Mouse (Mus musculus) effector memory CD4-positive, alpha-beta T cell, adult 5 months (primary cell): ENCODE results near the gene Akap10. TPM values are rescaled to one million over a fixed set of nuclear protein-coding genes. Genes with fewer than 3 reads are reported as not detected.

Source experiments
- polyA plus RNA-seq: library from polyadenylated mRNA; unstranded; fragments of 100-300 nt; shearing (Covaris generic); gene quantifications from one replicate; pipeline ENCODE4 v1.2.1, GENCODE M21; 2017

Akap10 gene
- 54.3 TPM for polyA plus RNA-seq

DNA sequence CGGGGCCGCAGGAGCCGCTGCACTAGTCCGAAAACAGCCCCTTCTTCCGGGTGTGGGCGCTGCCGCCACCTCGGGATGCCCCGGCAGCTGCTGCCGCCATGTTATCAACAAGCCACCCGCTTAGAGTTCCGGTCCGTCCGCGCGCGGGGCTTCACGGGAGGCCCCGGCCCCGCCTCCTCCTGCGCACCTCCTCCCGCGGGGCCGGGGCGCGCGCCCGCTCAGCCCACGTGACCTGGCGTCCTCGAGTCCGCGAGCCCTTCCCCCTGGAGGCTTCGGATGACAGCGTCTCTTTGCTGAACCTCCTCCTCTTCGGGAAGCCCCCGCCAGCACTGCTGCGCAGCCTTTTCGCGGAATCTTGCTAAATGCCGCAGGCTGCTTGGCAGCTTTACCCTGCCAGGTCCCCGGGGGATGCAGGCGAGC, at the start of gene Akap10:
TSS of gene Akap10 (minus strand) at position 155 of the 420 bp plus-strand sequence.

DNA sequence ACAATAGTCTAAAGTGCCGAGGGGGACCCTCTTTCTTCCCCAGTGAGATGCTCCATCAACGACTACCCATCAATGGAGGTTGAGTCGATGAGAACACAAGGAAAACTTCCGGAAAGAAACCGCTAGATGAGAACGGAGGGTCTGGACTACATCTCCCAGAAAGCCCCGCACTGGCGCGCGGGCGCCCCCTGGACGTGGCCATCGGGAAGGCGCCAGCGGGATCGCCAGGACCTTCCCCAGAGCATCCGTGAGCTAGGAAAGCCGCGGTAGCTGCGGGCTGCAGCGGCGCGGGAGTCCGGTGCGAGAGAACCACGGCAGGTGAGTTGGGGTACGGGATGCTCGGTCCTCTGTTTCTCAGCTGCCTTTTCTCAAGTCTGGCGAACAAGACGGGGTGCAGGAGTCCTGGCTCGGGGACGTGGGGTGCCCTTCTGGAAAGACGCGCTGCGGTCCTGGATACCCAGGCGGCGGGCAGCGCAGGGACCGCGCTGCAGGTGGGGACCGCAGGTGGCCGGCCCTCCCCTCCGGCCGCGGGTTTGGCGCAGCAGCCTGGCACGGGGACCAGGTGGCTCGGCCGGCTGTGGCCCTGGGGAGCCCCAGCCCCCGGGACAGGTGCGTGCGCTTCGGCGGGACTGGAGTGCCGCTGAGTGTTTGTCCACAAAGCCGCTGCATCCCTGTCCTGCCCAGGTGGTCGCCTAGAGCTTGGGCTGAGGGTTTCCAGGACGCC, 26.7 kb upstream of the Akap10 start, which contains the start of gene Specc1:
TSS of gene Specc1 (plus strand) at position 192 of the 724 bp plus-strand sequence.

DNA sequence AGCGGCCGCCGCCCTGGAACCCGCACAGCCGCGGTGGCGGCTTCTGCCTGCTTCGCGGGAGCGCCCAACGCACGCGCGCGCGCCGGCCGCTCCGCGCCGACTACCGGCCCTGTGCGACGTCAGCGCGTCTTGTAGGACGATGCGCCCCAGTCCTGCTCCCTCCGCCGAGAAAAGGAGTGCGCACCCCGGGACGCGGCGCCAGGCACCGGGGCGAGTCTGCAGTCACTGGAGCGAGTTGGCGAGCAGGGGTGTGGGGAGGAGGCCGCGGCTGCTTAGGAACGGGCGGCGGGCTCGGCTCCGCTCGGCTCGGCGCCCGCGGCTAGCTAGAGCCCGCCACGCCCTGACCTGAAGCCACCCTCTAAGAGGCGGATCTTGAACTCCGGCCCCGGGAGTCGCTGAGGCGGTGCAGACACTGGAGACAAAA, 75.1 kb downstream of the Akap10 start, which contains the start of gene Ulk2:
TSS of gene Ulk2 (minus strand) at position 86 of the 424 bp plus-strand sequence.

Other genes starting within 250 kb of the Akap10 start
- 1.00 TPM for gene Fam83g, start 246.2 kb downstream of the Akap10 start, polyA plus RNA-seq
- gene Slc5a10, start 209.4 kb downstream of the Akap10 start, polyA plus RNA-seq = not detected
- gene Prpsap2, start 168.2 kb downstream of the Akap10 start, polyA plus RNA-seq = 25.2 TPM
- gene Ulk2, start 75.2 kb downstream of the Akap10 start, polyA plus RNA-seq = 25.6 TPM
- gene Specc1, start 26.5 kb upstream of the Akap10 start, polyA plus RNA-seq = 0.65 TPM